Mouse (Mus musculus): Measurements from ENCODE around the gene Zfp346. TPM values are rescaled to one million over a fixed set of nuclear protein-coding genes. Genes with fewer than 3 reads are reported as not detected.

The Zfp346 gene
- total and polyA plus RNA-seq, 3 experiments: 11.3 to 18.6 (median 12.4) TPM

DNA sequence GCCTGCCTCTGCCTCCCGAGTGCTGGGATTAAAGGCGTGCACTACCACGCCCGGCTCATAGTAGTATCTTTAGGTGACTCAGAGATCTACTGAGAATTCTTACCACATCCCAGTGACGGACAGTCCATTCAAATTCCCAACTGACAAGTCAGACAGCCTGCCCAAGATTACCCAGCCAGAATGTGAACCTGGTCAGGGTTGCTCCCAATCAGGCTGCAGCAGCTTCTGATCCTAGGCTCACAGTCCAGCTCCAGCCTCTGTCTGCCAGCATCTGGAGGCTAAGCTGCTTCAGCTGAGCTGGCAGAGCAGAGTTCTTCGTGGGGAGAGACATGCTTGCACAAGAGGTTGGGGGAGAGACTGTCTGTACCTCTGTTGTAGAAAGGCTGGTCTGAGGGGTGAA lies 78.3 kb downstream of the Zfp346 start:
- Histone ChIP-seq H3K4me1 (ENCODE audit: control insufficient read depth in 1 of 2, insufficient read depth in 2 of 2) (no peaks in the 10 kb centered on the region), H3K4me2 (ENCODE audit: insufficient read depth, low read depth, poor library complexity, severe bottlenecking) (no peak overlapping the region), H3K79me2 (replicated peaks; ENCODE audit: control insufficient read depth, extremely low read depth, insufficient read depth, poor library complexity, severe bottlenecking) (no peaks in the 10 kb centered on the region), H3K4me3 (replicated peaks in 1 of 3; ENCODE audit: low read depth in 2 of 3, low read length in 2 of 3, poor library complexity in 1 of 3) (no peak overlapping the region), H3K9ac (ENCODE audit: insufficient read depth, low read depth) (no peak overlapping the region), H3K9me3 (replicated peaks; ENCODE audit: low read length) (no peaks in the 10 kb centered on the region), H3K36me3 (replicated peaks in 1 of 2; ENCODE audit: control insufficient read depth in 1 of 2, insufficient read depth in 1 of 2, low read length in 1 of 2) (no peaks in the 10 kb centered on the region), H3K27ac (ENCODE audit: insufficient read depth, low read depth) (no peak overlapping the region), H3K27me3 (replicated peaks) (no peaks in the 10 kb centered on the region)
- TF ChIP-seq MAZ (IDR thresholded peaks at IDR 0.05; ENCODE audit: low read depth, low read length) (no peak), ZNF384 (IDR thresholded peaks at IDR 0.05; ENCODE audit: low read depth, low read length) (no peak), MXI1 (IDR thresholded peaks at IDR 0.05; ENCODE audit: low read depth, low read length) (no peak), RCOR1 (conservative IDR thresholded peaks at IDR 0.05; ENCODE audit: low read depth, low read length) (no peak), POLR2A (IDR thresholded peaks at IDR 0.05; ENCODE audit: low read depth, low read length) (no peak), CHD2 (IDR thresholded peaks at IDR 0.05; ENCODE audit: low read length) (no peak), PAX5 (IDR thresholded peaks at IDR 0.05; ENCODE audit: low read length) (no peak), ZKSCAN1 (IDR thresholded peaks at IDR 0.05; ENCODE audit: borderline replicate concordance, low read depth, low read length) (no peak), MAFK (IDR thresholded peaks at IDR 0.05; ENCODE audit: insufficient replicate concordance, low read length) (no peak), UBTF (IDR thresholded peaks at IDR 0.05; ENCODE audit: low read depth, low read length) (no peak), TBP (conservative IDR thresholded peaks at IDR 0.05; ENCODE audit: low read depth, low read length) (no peak), IRF4 (IDR thresholded peaks at IDR 0.05; ENCODE audit: low read depth, low read length) (no peak), MAX (IDR thresholded peaks at IDR 0.05; ENCODE audit: low read length) (no peak), E2F4 (IDR thresholded peaks at IDR 0.05; ENCODE audit: insufficient replicate concordance, low read depth, low read length) (no peak)
- dilution Hi-C loops (cut with MboI; ENCODE audit: extremely low pct_ligation_motif_present, extremely low pct_unique_long_range_greater_than_20kb, low sequenced_read_pairs): no loop called here
- in situ Hi-C loops (cut with MboI; ENCODE audit: low pct_ligation_motif_present, low pct_unique_long_range_greater_than_20kb, low sequenced_read_pairs): no loop called here
- DNase-seq (ENCODE audit: extremely low read depth): no peak

Other genes with a start within 250 kb of the Zfp346 start
- 0.17 TPM in 1 of 2 replicates, not detected in the other for gene Unc5a, start 155.9 kb upstream of the Zfp346 start, total RNA-seq (2012; rRNA removed)
- gene Unc5a, start 155.9 kb upstream of the Zfp346 start, total RNA-seq (2014; rRNA removed): not detected in 2 replicates
- gene Unc5a, start 155.9 kb upstream of the Zfp346 start, polyA plus RNA-seq (2012; ENCODE audit: insufficient read length, low read depth): not detected in 2 replicates
- 0.04 TPM in 2 replicates for gene Hk3, start 83.9 kb upstream of the Zfp346 start, total RNA-seq (2012; rRNA removed)
- gene Hk3, start 83.9 kb upstream of the Zfp346 start, total RNA-seq (2014; rRNA removed): not detected in 2 replicates
- gene Hk3, start 83.9 kb upstream of the Zfp346 start, polyA plus RNA-seq (2012; ENCODE audit: insufficient read length, low read depth): 0.10 TPM in 1 of 2 replicates, not detected in the other
- 154 and 177 TPM in 2 replicates for gene Uimc1, start 5.0 kb upstream of the Zfp346 start, total RNA-seq (2012; rRNA removed)
- gene Uimc1, start 5.0 kb upstream of the Zfp346 start, total RNA-seq (2014; rRNA removed): 19.9 and 20.7 TPM in 2 replicates
- 44.5 and 50.8 TPM in 2 replicates for gene Uimc1, start 5.0 kb upstream of the Zfp346 start, polyA plus RNA-seq (2012; ENCODE audit: insufficient read length, low read depth)
- not detected in 2 replicates for gene Gm17617, start 28.2 kb downstream of the Zfp346 start, total RNA-seq (2012; rRNA removed)
- not detected in 2 replicates for gene Gm17617, start 28.2 kb downstream of the Zfp346 start, total RNA-seq (2014; rRNA removed)
- not detected in 2 replicates for gene Gm17617, start 28.2 kb downstream of the Zfp346 start, polyA plus RNA-seq (2012; ENCODE audit: insufficient read length, low read depth)
- not detected in 2 replicates for gene Fgfr4, start 47.3 kb downstream of the Zfp346 start, total RNA-seq (2012; rRNA removed)
- gene Fgfr4, start 47.3 kb downstream of the Zfp346 start, total RNA-seq (2014; rRNA removed): not detected in 2 replicates
- gene Fgfr4, start 47.3 kb downstream of the Zfp346 start, polyA plus RNA-seq (2012; ENCODE audit: insufficient read length, low read depth): not detected in 2 replicates
- gene Nsd1, start 104.5 kb downstream of the Zfp346 start, total RNA-seq (2012; rRNA removed): 13.8 and 14.6 TPM in 2 replicates
- gene Nsd1, start 104.5 kb downstream of the Zfp346 start, total RNA-seq (2014; rRNA removed): 11.2 and 11.8 TPM in 2 replicates
- gene Nsd1, start 104.5 kb downstream of the Zfp346 start, polyA plus RNA-seq (2012; ENCODE audit: insufficient read length, low read depth): 12.6 and 13.0 TPM in 2 replicates
- 253 and 302 TPM in 2 replicates for gene Prelid1, start 215.2 kb downstream of the Zfp346 start, total RNA-seq (2012; rRNA removed)
- gene Prelid1, start 215.2 kb downstream of the Zfp346 start, total RNA-seq (2014; rRNA removed): 190 and 205 TPM in 2 replicates
- 432 and 435 TPM in 2 replicates for gene Prelid1, start 215.2 kb downstream of the Zfp346 start, polyA plus RNA-seq (2012; ENCODE audit: insufficient read length, low read depth)
- gene Rab24, start 216.6 kb downstream of the Zfp346 start, total RNA-seq (2012; rRNA removed): 68.0 and 72.5 TPM in 2 replicates
- gene Rab24, start 216.6 kb downstream of the Zfp346 start, total RNA-seq (2014; rRNA removed): 44.5 and 45.3 TPM in 2 replicates
- gene Rab24, start 216.6 kb downstream of the Zfp346 start, polyA plus RNA-seq (2012; ENCODE audit: insufficient read length, low read depth): 41.7 and 56.6 TPM in 2 replicates
- 7.3 and 10.0 TPM in 2 replicates for gene Mxd3, start 224.5 kb downstream of the Zfp346 start, total RNA-seq (2012; rRNA removed)
- gene Mxd3, start 224.5 kb downstream of the Zfp346 start, total RNA-seq (2014; rRNA removed): 4.1 and 7.0 TPM in 2 replicates
- gene Mxd3, start 224.5 kb downstream of the Zfp346 start, polyA plus RNA-seq (2012; ENCODE audit: insufficient read length, low read depth): 6.9 and 13.5 TPM in 2 replicates